Mouse (Mus musculus) ES-Bruce4 (cell line): ENCODE results near the gene Dpy19l3.

Experiments used
- CTCF ChIP-seq: IDR thresholded peaks from one replicate; pipeline ENCODE4 v1.8.1; 2011; ENCODE audit warnings: low read depth, low read length
- POLR2A ChIP-seq: IDR thresholded peaks from one replicate; pipeline ENCODE4 v1.8.1; 2011; ENCODE audit warnings: low read length; ENCODE audit not compliant: insufficient read depth

GRCm38 (mm10) chr7:35657829-35658228, 96.4 kb downstream of the Dpy19l3 start:
- TF ChIP-seq POLR2A (no peak), CTCF (no peak)
